Mouse (Mus musculus) urinary bladder, postnatal 36 days (tissue): ENCODE results near the gene Fbxl7.

ENCODE experiments used
- DNase-seq, 2 experiments: peaks; one replicate each; pipeline ENCODE4 v3.0.0; 2022; ENCODE audit warnings: low spot score in 2 of 2, mixed read lengths in 1 of 2

The Fbxl7 gene

DNA sequence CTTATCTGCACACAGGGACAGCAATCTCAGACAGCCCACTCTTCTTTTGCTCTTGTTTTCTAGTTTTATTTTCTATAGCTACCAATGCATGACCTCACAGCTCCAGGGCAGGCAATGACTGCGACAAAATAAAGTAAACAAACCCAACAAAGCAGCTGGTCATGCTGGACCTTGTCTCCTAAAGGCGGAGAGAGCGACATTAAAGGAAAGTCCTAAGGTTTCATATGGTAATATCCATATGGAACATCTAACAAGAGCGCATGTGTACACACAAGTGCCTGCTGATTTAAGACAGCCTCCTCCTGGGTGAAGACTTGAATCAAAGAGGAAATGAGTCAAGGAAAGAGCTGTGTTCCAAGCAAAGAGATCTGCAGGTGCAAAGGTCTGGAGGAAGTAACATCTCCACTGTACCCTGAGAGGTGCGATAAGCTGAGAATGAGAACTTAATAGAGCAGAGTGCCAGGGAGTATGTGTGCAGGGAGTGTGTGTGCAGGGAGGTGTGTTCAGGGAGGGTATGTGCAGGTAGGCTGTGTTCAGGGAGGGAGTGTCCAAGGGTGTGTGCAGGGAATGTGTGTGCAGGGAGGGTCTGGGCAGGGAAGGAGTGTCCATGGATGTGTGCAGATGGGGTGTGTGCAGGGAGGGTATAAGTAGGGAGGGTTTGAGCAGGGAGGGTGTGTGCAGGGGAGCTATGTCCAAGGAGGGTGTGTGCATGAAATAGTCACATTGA lies 193.3 kb downstream of the Fbxl7 start:
- no peak for DNase-seq

DNA sequence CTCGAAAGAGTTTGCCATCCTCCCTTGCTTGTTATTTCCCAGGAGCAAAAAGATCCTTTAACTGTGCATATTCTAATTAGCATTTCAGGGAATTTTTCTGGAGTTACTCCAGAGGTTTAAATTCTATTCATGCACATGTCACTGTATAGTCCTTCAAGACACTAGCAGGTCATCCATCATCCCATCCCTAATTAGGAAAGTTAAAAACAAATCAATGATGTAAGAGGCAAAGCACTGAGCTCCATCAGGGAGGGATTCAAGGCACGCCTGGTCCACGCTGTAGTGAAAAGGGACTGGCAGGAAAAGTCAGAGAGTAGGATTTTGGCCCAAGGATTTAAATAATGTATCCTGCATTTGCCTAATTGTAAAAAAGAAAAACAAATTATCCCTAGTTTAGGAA lies 202.3 kb downstream of the Fbxl7 start:
- no peak for DNase-seq

DNA sequence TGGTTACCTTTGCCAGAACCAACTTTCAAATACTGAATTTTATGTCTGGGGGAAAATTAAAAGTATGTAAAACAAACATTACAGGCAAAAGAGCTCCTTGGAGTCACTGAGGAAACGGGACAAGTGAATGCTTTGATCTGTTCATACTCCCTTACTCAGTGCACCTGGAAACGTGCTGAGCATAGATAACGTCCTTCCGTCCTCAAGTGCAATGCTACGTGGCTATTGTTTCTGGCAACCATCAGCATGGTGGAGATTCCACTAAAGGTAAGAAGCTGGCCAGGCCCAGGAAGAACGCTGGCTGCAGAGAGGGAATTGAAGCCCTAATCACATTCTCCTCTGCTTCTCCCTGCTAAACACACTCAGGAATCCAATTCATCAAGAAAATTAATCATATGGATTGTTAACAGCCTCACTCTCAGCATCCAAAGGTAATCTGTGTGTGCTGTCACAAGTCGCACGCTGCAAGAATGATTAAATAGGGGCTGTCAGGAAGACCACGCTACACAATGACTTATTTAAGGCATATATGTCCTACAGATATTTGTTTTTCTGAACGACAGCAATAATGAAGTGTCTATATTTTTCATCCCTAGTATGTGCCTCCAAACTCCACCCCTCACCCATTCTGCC lies 206.8 kb downstream of the Fbxl7 start:
- no peak for DNase-seq

DNA sequence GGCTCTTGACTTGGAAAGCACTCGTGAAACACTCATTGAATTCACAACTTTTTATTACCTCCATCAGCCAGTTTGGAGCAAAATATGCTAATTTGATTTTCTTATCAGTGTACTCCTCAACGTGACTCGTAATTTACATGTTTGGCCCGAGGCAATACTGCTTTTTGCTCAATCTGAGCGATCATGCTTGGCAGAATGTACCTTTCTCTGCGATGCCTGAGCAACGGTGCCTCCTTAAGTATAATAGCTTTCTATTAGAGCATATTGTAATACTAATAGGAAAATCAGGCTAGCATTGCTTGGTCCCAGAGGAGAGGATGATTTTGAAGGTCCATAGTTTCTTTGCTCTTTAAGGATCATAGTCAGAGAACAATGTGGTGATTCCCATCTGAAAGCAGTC lies 207.7 kb downstream of the Fbxl7 start:
- no peak for DNase-seq

DNA sequence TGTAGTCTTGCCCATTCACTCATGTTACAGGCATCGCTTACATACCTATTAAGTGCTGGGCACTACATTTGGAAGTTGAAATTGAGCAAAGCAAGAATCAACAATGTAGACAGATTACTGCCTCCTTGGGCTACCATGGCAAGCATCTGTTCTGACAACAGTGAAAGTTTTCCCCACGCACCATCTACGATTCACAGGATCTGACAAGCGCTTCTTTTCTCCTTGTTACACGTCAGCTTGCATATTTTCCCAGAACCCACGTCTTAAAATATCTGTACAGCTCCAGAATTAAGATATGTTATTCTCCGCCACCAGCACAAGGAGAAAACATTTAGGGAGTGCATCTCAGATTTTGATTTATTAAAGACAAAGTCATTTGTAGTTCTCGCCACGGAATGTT lies 213.1 kb downstream of the Fbxl7 start:
- DNase-seq, result no peak

DNA sequence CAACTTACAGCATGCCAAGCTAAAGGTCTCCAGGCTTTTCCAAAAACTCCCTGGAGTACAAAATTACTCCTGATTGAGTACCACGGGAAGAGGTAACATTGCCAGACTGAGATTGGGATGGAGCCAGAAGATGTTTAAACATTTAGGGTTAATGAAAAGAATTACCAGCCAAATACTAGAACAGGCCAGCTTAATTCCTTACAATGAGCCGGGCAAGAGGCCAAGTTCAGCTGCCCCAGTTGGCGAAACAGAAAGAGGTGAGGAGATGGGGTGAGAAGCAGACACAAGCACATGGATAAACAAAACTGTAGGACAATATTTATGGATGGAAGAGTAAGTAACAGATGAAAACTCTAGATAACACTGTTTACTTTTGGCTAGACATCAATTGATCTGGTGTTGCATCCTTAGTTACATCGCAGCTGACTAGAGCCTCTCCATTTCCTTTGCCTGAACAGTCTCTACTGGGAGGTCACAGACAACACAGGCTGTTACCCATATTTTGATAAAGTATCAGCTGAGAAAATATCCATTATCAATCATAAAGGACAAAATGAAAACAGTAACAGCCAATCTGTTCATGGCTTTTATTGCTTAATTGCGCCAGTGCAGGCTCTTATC lies 222.0 kb downstream of the Fbxl7 start:
- DNase-seq, result peak in 1 of 2 experiments; percentile 3

DNA sequence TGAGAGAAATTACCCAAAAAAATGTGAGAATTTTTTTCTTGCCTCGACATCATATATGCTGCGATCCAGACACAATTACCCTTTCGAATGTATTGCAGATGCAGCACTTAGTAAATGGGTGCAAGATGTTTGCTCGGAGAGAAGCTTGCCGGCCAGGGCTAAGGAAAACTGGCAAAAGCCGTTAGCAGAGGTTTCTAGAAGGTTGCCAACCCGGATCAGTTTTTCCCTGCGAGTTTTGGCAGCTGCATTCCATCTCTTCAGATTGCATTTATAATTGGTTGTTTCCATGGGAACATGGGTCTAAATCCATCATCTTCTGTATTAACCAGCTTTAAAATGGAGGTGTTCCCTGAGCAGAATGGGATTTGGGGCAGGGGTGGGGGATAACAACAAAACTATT lies 240.4 kb downstream of the Fbxl7 start:
- DNase-seq, result no peak

DNA sequence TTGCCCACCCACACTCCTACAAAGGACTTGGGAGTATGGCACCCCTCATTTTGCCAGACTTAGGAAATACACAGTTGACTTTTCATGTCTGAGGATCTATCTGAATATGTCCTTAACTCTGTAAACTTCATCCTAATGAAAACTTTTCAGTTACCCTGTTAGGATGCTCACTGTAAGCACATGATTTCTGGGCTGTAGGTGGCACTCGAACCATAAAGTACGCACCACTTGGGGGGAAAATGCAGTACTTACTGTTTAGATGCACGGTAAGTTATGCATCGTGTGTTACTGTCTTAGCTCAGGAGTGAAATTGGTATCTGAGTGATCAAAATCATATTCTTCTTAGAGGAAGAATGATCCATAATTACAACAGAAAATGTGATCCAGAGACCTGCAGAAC lies 252.8 kb downstream of the Fbxl7 start:
- DNase-seq, result no peak

DNA sequence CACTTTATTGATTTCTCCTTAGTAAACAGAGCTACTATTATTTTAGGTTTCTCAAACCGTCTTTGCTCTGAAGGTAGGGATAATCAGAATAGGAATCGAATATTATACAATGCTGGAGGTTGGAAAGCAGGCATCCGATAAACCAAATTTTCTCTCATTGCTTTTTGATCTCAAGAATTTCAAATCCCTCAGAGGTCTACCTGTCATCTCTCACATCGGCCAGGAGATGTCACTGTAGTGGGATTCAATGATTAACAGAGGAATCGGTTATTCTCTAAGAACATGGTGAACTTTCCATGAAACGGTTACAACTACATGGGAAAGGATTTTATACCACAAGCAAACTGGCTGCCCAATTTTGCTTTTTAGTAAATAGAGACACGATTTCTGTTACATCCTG lies 255.7 kb downstream of the Fbxl7 start:
- no peak for DNase-seq

DNA sequence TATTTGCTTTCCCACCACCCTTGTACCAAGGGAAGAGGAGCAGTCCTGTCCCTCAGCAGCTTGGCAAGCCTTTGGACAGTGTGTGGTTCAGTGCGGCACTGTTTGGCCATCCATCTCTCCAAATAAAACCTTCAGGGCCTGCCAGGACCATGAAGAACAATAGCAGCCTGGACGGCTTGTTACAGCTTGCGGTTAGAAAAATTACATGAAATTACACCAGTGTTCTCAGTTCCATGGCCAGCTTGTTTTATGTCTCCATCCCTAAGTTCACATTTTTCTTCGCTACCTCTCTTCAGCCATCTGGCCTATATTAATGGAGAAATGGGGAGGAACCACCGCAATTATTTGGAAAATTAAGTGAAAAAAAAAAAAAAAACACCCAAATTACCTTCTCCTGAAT lies 259.8 kb downstream of the Fbxl7 start:
- no peak for DNase-seq

DNA sequence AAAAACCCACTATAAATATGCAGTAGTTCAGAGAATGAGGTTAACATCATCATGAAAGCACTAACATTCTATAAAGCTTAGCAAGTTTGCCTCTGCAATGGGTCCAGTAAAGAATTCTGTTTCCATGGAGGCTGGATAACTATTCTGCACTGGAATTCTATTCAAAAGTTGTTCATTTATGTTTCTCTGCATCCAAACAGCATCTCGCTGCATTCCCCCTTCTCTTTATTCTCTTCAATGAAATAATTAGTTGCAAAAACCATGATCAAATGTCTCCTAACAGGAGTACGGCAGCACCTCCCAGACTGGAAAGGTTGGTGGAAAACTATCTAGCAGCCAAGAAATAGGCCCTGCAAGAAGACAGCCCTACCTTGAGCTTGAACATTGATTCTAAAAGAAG lies 267.2 kb downstream of the Fbxl7 start:
- no peak for DNase-seq

DNA sequence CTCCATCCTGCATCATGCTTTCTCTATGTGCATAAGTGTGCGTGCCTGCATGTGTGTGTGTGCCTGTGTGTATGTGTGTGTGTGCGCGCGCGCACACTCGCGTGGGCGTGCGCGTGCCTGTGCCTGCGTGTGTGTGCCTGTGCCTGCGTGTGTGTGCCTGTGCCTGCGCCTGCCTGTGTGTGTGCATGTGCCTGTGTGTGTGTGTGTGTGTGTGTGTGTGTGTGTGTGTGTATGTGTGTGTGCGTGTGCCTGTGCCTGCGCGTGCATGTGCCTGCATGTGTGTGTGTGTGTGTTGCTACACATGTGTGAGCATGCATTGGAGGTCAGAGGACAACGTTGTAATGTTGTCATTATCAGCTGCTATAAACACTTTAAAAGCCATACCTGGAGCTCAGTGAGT lies 272.1 kb downstream of the Fbxl7 start:
- no peak for DNase-seq

DNA sequence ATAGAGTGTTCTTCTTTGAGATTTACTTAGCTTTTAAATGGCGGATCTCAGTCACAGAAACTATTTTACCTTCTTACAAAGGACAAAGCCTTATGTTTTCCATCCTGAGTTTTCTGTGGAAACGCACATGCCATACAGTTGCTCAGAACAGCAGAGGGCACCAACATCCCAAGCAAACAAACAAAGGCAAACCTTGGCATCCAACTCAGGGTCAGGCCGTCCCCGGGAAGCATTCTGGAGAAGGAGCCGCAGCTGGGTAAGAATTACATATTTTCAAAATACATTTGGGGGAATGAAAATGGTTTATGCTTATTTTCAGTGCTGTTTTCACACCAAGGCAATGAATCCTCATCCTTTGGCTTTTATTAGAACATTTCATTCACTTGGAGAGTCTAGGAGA lies 275.1 kb downstream of the Fbxl7 start:
- peak; percentile 19 to 49 for DNase-seq

DNA sequence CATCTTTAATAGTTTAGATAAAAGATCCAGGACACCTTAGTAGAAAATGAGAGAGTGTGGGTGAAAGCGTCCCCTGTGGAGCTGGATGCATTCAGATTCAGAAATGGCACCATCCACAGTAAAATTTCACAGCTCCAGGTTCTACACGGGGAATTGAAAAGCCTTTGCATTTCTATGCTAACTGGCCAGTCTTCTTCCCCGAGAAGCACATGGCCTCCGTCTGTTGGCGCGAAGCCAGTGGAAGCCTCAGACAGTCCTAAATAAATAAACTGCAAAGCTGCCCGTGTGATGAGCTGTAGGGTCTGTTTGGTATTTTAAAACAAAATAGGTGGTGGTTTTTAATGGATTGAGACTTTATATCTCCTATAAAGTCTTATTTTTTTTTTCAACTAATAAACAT lies 276.2 kb downstream of the Fbxl7 start:
- DNase-seq, result peak in 1 of 2 experiments; percentile 10

DNA sequence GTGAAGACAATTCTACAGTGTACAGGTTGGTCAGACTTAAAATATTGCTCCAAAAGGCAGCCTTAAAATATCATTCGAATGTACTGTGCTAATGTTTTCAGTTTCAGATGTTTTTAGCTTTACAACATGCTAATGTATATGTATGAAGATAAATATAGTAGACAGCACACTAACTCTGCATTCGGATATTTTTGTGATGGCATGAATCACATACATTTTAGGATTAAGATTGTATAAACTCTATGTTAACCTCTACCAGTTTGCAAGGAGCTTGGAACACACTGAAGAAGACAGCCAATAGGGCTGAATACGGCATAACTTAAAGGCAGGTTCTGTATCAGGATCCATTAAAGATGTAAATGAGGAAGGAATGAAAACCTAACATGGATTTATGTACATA lies 299.1 kb downstream of the Fbxl7 start:
- DNase-seq, result no peak

DNA sequence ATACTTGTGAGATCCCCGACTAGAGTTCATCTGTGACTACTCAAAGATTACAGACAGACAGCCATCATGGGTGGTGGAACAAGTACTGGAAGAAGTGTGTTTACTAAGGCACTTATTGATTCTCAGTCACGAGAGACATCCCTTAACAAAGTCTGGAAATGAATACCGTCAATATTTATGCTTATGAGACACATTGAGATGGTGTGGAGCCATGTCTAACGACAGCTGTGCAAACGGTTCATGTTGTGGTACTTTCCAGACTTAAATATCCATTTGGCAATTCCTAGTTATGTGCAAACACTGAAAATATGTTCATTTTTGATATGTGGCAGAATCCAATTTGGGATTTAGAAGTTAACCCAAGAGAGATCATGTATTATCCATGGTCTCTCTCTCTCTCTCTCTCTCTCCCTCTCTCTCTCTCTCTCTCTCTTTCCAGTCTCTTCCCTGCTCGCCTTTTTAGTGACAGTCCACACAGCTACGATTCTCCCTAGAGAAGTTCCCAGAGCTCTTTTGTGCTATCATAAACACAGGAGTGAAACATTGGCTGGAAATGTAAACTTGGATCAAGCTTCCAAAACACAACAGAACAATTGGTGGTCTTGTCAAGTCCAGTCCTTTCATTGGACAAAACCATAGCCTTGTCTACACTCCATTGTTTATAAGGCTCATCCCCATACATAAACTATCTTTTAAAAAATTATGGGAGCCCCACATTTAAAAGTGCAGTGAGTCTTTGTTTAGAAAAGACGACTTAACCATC lies 315.3 kb downstream of the Fbxl7 start:
- no peak for DNase-seq

DNA sequence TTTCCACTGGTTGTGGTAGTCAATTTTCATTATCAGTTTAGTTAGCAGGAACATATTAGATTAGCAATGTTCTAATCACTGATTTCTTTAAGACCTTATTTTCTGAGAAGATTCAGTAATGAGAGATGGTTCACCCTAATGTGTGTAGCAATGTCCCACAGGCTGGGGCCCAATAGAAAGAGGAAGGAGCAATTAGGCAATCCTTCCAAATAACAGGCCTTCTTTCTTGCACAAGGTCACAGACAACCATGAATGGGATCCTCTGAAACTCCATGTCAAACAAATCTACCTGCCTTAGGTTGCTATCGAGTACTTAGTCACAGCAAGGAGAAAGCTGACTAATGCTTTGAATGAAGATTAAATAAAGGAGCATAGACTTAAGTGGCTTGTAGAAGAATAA lies 316.9 kb downstream of the Fbxl7 start:
- DNase-seq, result no peak

DNA sequence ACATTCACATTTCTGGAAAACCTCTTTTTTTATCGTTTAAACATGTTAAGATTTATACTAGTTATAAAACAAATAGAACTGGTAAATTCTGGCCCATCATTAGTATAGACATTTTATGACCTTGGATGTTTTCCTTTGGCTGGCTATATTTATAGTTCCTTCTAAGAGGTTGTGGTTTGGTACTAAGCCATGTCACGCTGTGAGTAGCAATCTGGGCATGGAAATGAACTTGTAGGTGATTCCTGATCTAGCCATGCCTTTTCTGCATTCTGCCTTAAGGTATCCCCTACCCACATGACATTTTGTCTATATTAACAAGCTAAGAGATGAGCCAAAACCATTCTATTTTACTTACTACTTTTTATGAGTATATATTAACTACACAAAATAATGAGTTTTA lies 329.3 kb downstream of the Fbxl7 start:
- DNase-seq, result no peak

DNA sequence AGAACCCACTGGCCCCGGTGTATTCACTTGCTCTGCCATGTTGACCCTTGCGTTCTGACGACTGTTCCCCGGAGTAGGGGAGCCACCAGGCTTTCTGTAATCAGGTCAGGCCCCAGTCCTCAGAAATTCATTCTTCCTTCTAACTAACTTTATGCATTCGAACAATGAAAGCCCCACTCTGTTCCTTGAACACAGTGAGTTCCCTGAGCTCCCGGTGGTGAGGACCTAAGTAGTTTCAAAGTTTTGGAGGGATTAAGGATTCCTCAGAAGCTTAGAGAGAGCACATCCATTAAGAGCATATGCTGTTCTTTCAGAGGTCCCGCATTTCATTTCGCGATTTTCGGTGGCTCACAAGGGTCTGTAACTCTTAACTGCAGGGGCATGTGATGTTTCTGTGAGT lies 341.8 kb downstream of the Fbxl7 start:
- DNase-seq, result no peak

DNA sequence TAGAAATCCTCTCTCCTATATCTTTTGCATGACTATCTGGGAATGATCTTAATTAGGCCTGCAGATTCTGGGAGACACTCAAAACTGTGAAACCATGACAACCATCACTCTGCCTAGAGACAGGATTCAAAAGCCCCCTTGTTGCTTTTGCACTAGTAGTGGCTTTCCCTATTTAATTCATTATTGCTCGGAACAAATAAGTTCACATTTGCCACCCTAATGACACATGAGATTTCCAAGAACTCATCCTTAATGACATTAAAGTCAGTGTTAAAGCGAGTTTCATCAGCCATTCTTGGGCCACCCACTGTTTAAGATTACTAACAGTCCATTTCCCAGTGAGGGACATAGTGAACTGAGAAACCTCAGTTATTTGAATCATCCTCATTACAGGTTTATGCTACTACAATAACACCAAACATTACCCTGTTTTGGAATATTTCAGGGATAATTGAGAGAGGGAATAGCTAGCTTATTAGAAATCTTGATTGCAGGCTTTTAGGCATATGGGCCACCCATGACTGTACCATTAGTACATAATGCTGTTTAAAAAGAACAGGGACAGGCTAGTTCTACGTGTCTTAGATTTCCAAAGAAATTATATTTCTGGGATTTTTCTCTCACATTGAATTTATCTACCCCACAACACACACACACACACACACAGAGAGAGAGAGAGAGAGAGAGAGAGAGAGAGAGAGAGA lies 361.2 kb downstream of the Fbxl7 start:
- no peak for DNase-seq

DNA sequence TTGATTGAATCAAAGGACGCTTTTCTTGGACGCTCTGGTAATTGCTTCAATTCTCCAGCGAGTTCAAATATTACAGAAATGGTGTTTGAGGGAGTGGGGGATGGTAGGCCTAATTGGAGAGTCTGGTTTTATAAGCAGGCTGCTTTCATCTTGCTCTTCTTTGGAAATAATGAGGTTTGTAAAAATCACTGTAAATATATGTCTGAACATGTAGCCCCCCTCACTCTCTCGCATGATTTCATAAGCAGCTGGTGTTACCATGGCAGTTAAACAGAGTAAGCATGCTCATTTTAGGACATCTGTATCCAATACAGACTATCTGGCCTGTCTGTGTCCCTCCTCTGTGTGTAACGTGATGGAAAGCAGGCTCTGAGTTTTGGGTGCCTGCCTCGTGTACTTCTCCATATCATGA lies 376.2 kb downstream of the Fbxl7 start:
- DNase-seq, result no peak

DNA sequence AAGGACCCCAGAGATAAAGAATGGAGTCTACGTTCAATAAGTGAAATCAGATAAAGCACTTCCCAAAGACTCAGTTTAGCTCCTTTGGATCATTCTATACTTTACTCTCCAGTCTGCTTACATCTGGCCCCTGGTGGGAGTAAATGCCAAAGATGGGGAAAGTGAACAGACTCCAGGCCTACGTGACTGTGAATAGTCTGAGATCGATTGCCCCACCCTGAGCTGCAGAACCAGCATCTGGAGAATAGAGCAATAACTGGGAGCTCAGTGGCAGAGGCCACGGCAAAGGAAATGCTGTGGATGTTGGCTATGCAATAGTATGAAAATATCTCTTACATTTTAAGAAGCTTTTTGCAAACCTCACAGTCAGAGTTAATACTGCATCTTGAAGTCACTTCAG lies 394.4 kb downstream of the Fbxl7 start:
- no peak for DNase-seq
